Mouse (Mus musculus) kidney, postnatal 14 days (tissue): ENCODE measurements at regions not wholly inside any gene's neighbourhood (a gene's known extent, or its start where the extent isn't known, plus 50 kb on each side); places are given as distances from the start of the nearest gene placed in this dataset.

Experiments
- DNase-seq: peaks from one replicate; pipeline ENCODE4 v3.0.0; 2022; ENCODE audit warnings: mixed read lengths

DNA sequence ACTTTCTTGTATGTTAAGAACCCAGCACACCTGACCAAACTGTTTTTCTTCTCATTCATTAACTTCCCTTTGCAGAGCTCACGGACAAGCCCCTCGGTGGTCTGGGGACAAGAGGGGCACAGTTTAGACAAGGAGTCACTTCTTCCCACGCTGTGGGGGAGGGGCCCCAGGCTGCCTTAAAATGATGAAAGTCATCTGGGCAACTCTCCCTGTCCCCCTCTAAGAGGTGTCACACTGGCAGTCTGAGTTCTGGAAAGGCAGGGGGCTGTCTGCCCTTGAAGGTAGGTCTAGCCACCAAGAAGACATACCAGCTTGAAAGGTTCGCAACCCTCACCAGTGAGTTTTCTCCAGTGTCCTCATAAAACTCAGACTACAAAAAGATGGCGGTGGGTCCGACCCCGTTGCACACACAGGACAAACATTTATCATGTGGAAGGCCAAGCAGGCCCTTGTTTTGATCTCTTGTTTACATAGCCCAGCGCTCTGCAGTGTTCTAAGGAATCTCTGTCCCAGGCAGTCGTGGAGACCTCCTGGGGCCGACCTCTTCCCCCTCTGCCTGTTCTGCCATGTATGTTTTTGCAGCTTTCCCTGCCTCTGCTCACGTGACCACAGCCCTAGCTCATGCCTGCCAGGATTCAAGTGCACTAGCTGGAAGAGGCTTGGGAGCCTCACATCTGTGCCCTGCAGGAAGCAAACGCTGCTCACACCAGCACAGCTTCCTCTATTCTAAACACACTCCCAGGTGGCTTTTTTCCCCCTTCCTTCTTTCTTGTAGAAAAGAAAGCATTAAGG lies 259.2 kb downstream of the Cxcl12 start:
- no peak for DNase-seq

DNA sequence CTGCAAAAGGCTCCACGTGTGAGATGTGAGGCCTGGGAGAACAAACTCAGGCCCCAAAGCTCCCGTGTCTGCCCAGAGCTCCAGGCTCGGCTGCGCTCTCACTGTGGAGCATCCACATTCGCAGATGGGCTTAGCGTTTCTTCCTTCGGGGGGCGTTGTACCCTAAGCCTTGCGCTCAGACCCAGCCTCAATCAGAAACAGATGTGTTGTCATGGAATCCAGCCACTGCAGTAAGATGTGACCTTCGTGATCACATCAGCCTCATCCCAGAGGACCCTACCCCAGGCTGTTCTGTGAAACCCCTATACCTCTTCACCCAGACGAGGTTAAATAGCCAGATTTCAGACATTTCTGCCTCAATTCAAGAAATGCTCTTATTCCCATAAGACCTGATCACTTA lies 260.1 kb downstream of the Cxcl12 start:
- no peak for DNase-seq

DNA sequence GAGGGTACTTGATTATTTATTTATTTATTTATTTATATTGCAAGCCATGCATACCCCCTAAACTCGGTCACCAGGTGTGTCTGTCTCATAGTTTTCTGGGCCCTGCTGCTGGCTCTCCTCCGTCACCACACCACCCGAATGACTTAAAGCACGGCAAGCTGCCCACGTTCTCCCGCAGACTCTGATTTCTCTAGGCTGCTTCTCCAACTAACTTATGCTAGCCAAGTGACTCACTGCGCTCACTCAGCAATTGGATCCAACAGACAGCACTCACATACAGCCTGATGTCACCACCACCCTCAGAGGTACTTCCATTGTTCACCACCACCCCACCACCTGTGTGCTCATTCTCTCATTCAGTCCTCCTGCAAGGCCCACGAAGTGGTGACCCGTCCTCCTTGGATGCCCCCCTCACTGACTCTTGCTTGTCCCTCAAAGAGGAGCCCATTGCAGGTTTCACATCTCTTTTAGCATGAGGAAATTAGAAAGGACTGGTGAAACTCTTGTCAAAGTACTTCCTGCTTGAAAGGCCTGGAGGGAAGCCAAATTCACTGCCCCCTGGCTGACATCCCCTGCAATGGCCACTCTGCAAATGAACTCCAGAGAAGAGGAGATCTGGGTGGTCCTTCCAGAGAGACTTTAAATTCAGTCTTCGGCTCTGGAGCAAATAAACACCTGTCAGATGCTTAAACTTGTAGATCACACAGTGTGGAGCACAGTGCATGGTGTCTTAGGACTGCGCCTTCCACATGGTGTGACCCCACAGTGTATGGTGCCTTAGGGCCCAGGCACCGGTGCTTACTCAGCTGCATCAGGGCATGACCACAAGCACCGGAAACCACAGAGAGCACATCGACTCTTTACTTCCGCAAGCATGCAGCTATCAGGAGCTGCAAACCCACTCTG lies 262.8 kb downstream of the Cxcl12 start:
- peak; percentile 28 for DNase-seq

- no peak for DNase-seq
These were observed 268.5 kb downstream of the Cxcl12 start for GRCm38 (mm10) chr6:117436851-117437250.

- DNase-seq: peak; percentile 29
These were observed 269.2 kb downstream of the Cxcl12 start for GRCm38 (mm10) chr6:117437411-117438101.

DNA sequence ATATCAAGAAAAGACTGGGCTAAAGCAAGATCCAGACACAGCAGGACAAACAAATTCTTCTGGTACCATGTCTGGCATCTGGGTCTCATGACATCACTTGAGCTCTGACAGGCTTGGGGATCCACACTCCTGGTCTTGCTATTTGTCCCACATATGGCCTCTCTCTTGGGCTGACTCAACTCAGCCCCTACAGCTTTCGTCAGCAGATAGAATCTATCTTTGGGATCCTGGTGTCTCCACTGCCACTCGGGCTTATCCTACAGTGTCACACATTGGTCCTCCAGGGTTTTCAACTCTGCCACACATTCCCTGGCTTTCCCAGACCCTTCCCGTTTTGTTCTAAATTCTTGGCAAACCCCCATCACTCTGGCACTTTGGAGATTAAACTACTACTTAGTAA lies 280.3 kb downstream of the Cxcl12 start:
- no peak for DNase-seq

GRCm38 (mm10) chr6:117451001-117451400 lies 282.7 kb downstream of the Cxcl12 start:
- DNase-seq: peak; percentile 24

DNA sequence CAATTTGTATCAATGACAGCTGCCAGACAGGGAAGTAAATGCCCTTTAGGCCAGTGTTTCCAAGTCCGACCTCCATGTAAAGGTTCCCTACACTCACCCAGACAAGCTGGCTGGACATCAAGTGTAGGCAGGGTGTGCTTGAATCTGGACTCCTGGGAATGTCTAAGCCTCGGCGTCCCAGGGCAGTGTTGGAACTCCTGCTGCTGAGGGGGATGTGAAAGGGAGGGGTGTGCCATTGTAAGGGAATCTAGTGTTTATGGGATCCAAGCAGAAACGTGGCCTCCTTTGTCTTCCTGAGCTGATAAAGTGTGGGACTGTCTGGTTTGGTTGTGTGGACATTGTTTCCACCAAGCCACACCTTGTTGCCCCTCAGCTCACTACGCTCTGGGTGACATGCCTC lies 291.9 kb downstream of the Cxcl12 start:
- DNase-seq: no peak

DNA sequence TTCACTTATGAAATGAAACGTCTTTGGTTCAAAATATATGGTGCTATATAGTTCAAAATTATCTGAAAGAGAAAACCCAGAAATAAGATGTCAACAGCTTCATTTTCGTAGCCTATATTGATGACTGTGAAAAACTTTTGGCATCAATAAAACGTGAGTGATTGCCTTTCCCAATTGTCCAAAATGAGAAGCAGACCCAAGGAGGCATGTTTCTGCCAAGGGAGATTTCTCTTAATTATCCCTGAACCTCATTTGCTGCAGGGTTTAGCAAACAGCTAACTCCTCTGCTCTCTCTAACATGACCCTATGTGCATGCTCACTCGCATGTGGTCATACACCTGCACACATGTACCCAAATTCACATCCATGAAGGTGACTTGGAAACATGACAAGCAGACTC lies 296.8 kb downstream of the Cxcl12 start:
- DNase-seq: no peak

DNA sequence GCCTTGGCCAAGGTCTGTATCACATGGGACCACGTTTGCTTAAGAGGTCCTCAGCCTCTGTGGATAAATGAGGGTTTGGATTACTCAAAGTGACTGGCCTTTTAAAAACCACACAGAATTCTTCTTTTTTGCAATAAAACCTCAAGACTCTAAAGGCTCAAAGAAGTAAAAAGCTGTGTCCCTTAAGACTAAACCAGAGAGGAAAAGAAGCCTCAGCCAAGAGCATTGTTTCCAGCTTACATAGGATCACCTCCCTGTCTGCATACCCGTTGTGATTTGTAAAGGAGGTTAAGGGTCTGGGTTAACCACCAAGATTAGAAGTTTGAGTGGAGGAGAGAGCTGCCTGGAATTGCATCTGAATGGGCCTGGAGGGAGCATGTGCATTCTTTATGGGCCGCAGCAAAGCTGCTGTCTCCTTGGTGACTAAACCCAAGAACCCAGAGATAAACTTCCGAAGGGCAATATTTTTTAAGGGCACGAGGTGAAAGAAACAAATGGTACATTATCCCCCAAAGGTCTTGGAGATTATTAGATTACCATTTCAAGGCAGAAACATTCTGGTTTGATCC lies 297.4 kb downstream of the Cxcl12 start:
- DNase-seq: no peak

- no peak for DNase-seq
These were observed 311.0 kb downstream of the Cxcl12 start for GRCm38 (mm10) chr6:117479376-117479775.

DNA sequence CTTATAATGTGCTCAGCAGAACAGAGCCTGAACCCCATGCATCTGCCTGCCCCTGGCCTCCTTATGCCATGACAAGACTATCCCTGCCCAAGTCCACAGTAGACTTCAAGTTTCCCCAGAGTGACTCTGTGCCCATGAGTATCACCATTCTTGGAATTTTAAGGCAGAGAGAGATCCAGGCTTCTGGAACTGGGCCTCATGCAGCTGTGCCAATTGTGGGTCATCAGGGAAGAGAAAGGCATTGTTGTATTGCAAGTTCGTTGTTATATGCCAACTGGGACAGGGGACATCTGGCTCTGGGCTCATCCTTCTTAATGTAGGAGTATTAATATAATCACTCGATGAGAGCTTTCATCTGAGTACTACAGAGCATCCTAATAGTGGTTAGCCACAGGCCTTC lies 312.1 kb downstream of the Cxcl12 start:
- DNase-seq: no peak

- no peak for DNase-seq
These were observed 320.8 kb downstream of the Cxcl12 start for GRCm38 (mm10) chr6:117489161-117489560.

DNA sequence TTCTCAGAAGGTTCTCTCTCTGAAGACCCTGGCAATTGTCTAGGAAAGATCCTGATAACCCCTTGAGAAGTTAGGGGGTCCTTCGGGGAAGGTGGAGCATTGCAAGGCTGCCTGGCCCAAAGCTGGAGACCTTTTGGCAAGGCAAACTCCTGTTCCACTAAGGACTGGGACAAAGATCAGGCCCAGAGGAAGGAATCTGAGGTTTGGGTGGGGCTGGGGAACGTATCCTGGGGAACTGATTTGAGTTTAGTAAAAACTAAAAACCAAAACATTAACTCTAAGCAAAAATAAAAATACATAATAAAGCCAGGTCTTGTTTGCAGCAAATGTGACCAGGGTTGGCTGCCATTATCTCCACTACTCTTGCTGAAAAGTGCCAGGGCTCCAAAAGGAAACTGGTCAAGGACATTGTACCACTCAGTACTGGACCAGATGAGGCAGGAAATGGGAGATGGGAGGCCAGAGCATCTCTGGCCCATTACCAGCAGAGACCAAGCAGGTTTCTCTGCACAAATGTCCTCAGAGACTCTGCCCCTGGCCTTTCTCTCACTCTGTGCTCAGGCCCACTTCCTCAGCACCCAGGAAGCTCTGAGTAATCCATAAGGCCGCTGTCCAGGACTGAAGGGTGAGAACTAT lies 321.5 kb downstream of the Cxcl12 start:
- no peak for DNase-seq

GRCm38 (mm10) chr6:117494971-117495370 lies 326.6 kb downstream of the Cxcl12 start:
- DNase-seq: no peak

- DNase-seq: no peak
These were observed 329.0 kb downstream of the Cxcl12 start for GRCm38 (mm10) chr6:117497337-117497736.

DNA sequence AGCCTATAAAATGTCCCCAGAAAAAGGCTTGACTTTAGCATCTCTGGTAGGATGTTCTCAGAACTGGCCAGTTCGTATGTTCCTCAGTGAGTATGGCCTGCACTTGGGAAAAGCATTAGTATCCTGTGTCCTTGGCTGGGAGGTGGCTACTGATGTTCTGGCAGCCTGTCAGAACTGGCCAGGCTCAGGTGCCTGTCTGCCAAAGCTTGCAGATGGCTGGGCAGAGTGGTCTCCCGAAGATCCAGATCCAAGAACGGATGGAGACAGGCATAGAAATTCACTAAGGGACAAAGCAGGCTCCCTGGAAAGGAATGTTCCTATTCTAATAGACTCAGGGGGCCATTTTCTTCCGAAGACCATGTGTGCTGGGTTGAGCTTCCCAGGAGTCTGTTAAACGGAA lies 329.6 kb downstream of the Cxcl12 start:
- no peak for DNase-seq

- peak; percentile 35 for DNase-seq
These were observed 334.0 kb downstream of the Cxcl12 start for GRCm38 (mm10) chr6:117502346-117502745.

GRCm38 (mm10) chr6:117504771-117505170 lies 336.2 kb upstream of the Zfp637 start:
- no peak for DNase-seq

DNA sequence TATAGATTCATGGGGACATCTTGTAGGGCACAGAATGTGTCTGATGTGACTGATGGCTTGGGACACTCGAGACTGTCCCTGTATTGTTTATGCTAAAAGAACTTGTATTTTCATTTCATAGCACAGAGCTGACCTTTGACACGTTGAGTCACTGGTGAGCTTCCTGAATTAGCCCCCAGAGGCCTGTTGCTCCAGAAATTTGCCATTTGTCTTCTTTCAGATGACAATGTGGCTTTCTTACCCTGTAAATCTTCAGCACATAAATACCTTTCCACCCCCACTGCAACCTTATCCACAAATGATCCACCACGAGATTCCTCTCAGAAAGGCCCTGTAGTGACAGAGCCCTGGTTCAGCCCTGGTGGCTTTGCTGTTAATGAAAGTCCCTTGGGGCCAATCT lies 335.5 kb upstream of the Zfp637 start:
- DNase-seq: peak; percentile 52

- DNase-seq: no peak
These were observed 334.4 kb upstream of the Zfp637 start for GRCm38 (mm10) chr6:117506619-117507018.

- DNase-seq: no peak
These were observed 332.1 kb upstream of the Zfp637 start for GRCm38 (mm10) chr6:117508860-117509259.

GRCm38 (mm10) chr6:117510026-117510425 lies 331.0 kb upstream of the Zfp637 start:
- DNase-seq: no peak
